Mouse (Mus musculus) hindbrain, embryonic 14.5 days (tissue): ENCODE results near the gene Esrrg. TPM values are rescaled to one million over a fixed set of nuclear protein-coding genes. Genes with fewer than 3 reads are reported as not detected.

Experiments used
- ATAC-seq: fragments of 200-750 bp; cut with Nextera tagmentation; 2 replicates; pipeline ENCODE4 v1.8.0; 2017; ENCODE audit warnings: moderate number of reproducible peaks, mild to moderate bottlenecking, moderate TSS enrichment, moderate library complexity; ENCODE audit not compliant: low FRiP score
- DNase-seq: peaks from one replicate; pipeline ENCODE4 v3.0.0-alpha.2; 2015; ENCODE audit warnings: low spot score
- H3K27ac ChIP-seq: fragments of 300-500 bp; sonication (generic); 2 replicates; pipeline ENCODE4 v1.5.1; 2014; ENCODE audit warnings: mild to moderate bottlenecking, moderate library complexity
- H3K27me3 ChIP-seq: fragments of 300-500 bp; sonication (generic); 2 replicates; pipeline ENCODE4 v1.6.1; 2014; ENCODE audit warnings: mild to moderate bottlenecking, low read length, mixed read lengths; ENCODE audit not compliant: control insufficient read depth, insufficient read depth
- H3K36me3 ChIP-seq: fragments of 300-500 bp; sonication (generic); replicated peaks from 2 replicates; pipeline ENCODE4 v1.6.1; 2014; ENCODE audit not compliant: control insufficient read depth, insufficient read depth
- H3K4me1 ChIP-seq: fragments of 300-500 bp; sonication (generic); replicated peaks from 2 replicates; pipeline ENCODE4 v1.6.1; 2014; ENCODE audit warnings: antibody characterized with exemption, low read length, mixed read lengths; ENCODE audit not compliant: control insufficient read depth, insufficient read depth
- H3K4me2 ChIP-seq: fragments of 300-500 bp; sonication (generic); replicated peaks from 2 replicates; pipeline ENCODE4 v1.6.1; 2014; ENCODE audit warnings: mild to moderate bottlenecking, moderate library complexity
- H3K4me3 ChIP-seq: fragments of 300-500 bp; sonication (generic); replicated peaks from 2 replicates; pipeline ENCODE4 v1.5.1; 2014; ENCODE audit warnings: mild to moderate bottlenecking, low read length
- H3K9ac ChIP-seq: fragments of 300-500 bp; sonication (generic); 2 replicates; pipeline ENCODE4 v1.6.1; 2014
- H3K9me3 ChIP-seq: fragments of 300-500 bp; sonication (generic); 2 replicates; pipeline ENCODE4 v1.6.1; 2016; ENCODE audit warnings: low read length; ENCODE audit not compliant: control insufficient read depth
- WGBS: fragments of 180-500 bp; shearing (Covaris S2); extraction: QIAGEN DNeasy Blood & Tissue Kit; methylation state at CpG from one replicate; pipeline ENCODE4 v1.1.7; 2014; 5-methylcytosine and 5-hydroxymethylcytosine counted together
- polyA plus RNA-seq: library from polyadenylated mRNA; unstranded; fragments of >200 nt; fragmentation: Nextera tagmentation; extraction: Ambion mirVana; gene quantifications from 2 replicates; pipeline ENCODE4 v1.2.1, GENCODE M21; 2014

Esrrg gene
- polyA plus RNA-seq, 1 experiment from 2014 or later, result 46.8 TPM

- no peaks in the 10 kb centered on the region for H3K4me1 ChIP-seq
- no peak overlapping the region for H3K4me2 ChIP-seq
- H3K4me3 ChIP-seq, result no peak overlapping the region
- no peaks in the 10 kb centered on the region for H3K36me3 ChIP-seq
- ATAC-seq (no peak), DNase-seq (no peak)
- H3K27me3 ChIP-seq, result no peaks in the 10 kb centered on the region
- H3K9me3 ChIP-seq, result no peaks in the 10 kb centered on the region
- WGBS, result 97% methylated on average over 3 of the region's 3 CpGs
- no peak overlapping the region for H3K9ac ChIP-seq
- H3K27ac ChIP-seq, result no peak overlapping the region
Observed at GRCm38 (mm10) chr1:187770234-187770633, 161.6 kb downstream of the Esrrg start.

DNA sequence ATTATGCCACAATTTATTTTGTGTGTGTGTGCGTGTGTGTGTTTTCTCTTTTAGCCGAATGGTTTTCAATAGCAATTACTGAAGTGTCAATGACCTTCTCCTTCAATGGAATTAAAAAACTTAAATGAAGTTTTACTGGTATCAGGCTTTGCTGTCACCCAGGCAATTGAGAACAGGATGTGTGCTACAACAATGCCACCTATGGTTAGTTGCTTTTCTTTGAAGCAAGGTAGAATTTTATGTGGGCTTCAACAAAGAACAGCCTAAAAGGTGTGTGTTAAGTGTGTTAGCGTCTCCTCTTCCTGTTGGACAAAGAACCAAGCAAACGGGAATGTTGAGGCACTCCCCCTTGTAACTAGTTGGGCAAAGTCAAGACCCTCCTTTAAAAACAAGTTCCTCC, 162.5 kb downstream of the Esrrg start:
- DNase-seq (no peak), ATAC-seq (no peak)
- WGBS, result 68% methylated on average over 4 of the region's 4 CpGs
- Histone ChIP-seq H3K9ac (no peak overlapping the region), H3K27me3 (no peaks in the 10 kb centered on the region), H3K4me2 (no peak overlapping the region), H3K4me1 (no peaks in the 10 kb centered on the region), H3K27ac (no peak overlapping the region), H3K9me3 (no peaks in the 10 kb centered on the region), H3K36me3 (no peaks in the 10 kb centered on the region), H3K4me3 (no peak overlapping the region)

DNA sequence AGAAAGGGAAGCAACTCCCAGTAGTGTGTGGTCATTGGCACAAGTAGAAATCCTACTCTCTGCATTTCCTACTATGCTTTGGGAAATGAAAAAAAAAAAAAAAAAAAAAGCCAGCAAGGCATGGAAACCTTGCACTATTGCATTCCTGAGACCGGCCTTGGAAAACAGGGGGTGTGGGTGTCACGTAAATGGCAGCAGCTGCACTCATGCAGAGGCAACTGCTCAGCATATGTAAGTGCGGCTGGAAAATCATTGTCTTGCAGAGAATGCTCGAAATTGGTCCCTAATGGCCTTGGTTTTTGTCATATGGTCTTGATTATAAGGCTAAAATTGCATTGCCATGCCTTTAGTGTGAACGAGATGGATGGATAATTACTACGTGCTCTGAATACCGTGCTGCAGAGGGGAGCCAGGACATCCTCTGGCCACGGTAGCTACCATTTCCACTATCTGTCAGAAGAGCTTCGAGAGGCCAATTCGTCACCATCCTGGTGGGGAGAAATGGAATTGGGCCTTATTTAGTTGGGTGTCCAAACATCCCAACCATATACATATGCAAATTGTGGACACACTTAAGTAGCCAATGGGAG, 171.1 kb downstream of the Esrrg start:
- Histone ChIP-seq H3K9me3 (no peaks in the 10 kb centered on the region), H3K36me3 (no peaks in the 10 kb centered on the region), H3K4me2 (no peak overlapping the region), H3K27ac (no peak overlapping the region), H3K4me1 (peaks cover 6% of the 10 kb centered on the region; the same call in 1 of the 2 replicates), H3K27me3 (no peaks in the 10 kb centered on the region), H3K4me3 (no peak overlapping the region), H3K9ac (no peak overlapping the region)
- 40% methylated on average over 10 of the region's 10 CpGs for WGBS
- ATAC-seq (no peak), DNase-seq (no peak)

DNA sequence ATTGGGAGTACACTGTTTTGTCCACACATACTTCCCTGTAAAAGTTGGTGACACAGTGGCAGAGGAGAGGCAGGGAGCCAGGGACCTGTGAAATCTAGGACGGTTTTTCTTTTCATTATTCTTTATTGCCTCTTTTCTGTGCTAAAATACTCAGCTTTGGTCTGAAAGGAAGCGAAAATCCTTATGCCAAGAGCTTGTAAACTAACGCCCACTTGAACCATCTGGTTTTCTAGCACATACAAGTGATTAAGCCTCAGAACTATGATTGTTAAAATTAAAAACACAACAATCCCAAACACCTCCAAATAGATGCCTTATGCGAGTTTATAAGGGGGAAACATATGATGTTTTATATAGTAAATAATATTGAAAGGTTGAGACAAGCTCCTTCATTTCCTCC, 176.6 kb downstream of the Esrrg start:
- H3K36me3 ChIP-seq, result no peaks in the 10 kb centered on the region
- DNase-seq (no peak), ATAC-seq (no peak)
- H3K27ac ChIP-seq, result no peak overlapping the region
- H3K27me3 ChIP-seq, result no peaks in the 10 kb centered on the region
- H3K9ac ChIP-seq, result no peak overlapping the region
- no peak overlapping the region for H3K4me3 ChIP-seq
- H3K4me1 ChIP-seq, result peaks cover 7% of the 10 kb centered on the region; the same call in 1 of the 2 replicates
- no peaks in the 10 kb centered on the region for H3K9me3 ChIP-seq
- WGBS, result 85% methylated on average over 4 of the region's 4 CpGs
- H3K4me2 ChIP-seq, result no peak overlapping the region

GRCm38 (mm10) chr1:187787055-187788016, 178.7 kb downstream of the Esrrg start:
- Histone ChIP-seq H3K4me3 (no peak overlapping the region), H3K27ac (peak overlapping the region; percentile 47), H3K27me3 (no peaks in the 10 kb centered on the region), H3K9ac (no peak overlapping the region), H3K36me3 (no peaks in the 10 kb centered on the region), H3K4me1 (peaks cover 7% of the 10 kb centered on the region; the same call in 1 of the 2 replicates), H3K4me2 (no peak overlapping the region), H3K9me3 (no peaks in the 10 kb centered on the region)
- 9% methylated on average over 7 of the region's 7 CpGs for WGBS
- DNase-seq (peak; percentile 51), ATAC-seq (no peak)

- H3K9ac ChIP-seq, result no peak overlapping the region
- WGBS, result 91% methylated on average over 5 of the region's 5 CpGs
- no peaks in the 10 kb centered on the region for H3K36me3 ChIP-seq
- H3K4me2 ChIP-seq, result no peak overlapping the region
- H3K4me3 ChIP-seq, result no peak overlapping the region
- no peaks in the 10 kb centered on the region for H3K9me3 ChIP-seq
- H3K4me1 ChIP-seq, result peaks cover 10% of the 10 kb centered on the region; the same call in 1 of the 2 replicates
- no peak overlapping the region for H3K27ac ChIP-seq
- H3K27me3 ChIP-seq, result no peaks in the 10 kb centered on the region
- ATAC-seq (no peak), DNase-seq (no peak)
Observed at GRCm38 (mm10) chr1:187794240-187794930, 185.8 kb downstream of the Esrrg start.

- no peak for DNase-seq
- no peak for ATAC-seq
- no peak overlapping the region for H3K4me3 ChIP-seq
- no peaks in the 10 kb centered on the region for H3K9me3 ChIP-seq
- 68% methylated on average over 3 of the region's 3 CpGs for WGBS
- H3K27ac ChIP-seq, result no peak overlapping the region
- H3K27me3 ChIP-seq, result no peaks in the 10 kb centered on the region
- no peak overlapping the region for H3K9ac ChIP-seq
- peaks cover 10% of the 10 kb centered on the region; the same call in 1 of the 2 replicates for H3K4me1 ChIP-seq
- no peaks in the 10 kb centered on the region for H3K36me3 ChIP-seq
- no peak overlapping the region for H3K4me2 ChIP-seq
Observed at GRCm38 (mm10) chr1:187795551-187795950, 187.0 kb downstream of the Esrrg start.

- Histone ChIP-seq H3K4me1 (peaks cover 10% of the 10 kb centered on the region; the same call in 1 of the 2 replicates), H3K27me3 (no peaks in the 10 kb centered on the region), H3K9ac (no peak overlapping the region), H3K27ac (no peak overlapping the region), H3K9me3 (no peaks in the 10 kb centered on the region), H3K4me2 (no peak overlapping the region), H3K36me3 (no peaks in the 10 kb centered on the region), H3K4me3 (no peak overlapping the region)
- WGBS, result 64% methylated on average over 7 of the region's 7 CpGs
- no peak for DNase-seq
- ATAC-seq, result no peak
Observed at GRCm38 (mm10) chr1:187799300-187799699, 190.7 kb downstream of the Esrrg start.

DNA sequence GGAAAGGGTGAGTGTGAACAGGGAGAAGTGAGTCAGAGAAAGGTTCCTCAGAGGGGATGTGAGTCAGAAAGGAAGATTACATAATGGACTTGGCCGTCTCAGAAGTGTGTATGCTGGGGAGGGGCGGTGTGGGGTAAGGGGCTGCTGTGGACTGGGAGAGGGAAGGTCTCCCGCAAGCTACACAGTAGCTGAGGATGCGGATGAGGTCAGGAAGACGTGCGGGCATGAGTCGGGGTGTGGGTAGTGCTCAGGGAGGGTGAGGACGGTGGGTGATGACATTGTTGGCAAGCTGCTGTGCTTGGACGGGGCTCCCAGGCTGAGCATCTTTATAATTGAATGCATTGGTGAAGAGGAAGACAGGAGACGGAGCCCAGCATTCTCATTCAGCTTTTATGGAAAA, 192.2 kb downstream of the Esrrg start:
- Histone ChIP-seq H3K36me3 (no peaks in the 10 kb centered on the region), H3K9me3 (no peaks in the 10 kb centered on the region), H3K4me2 (no peak overlapping the region), H3K27me3 (no peaks in the 10 kb centered on the region), H3K27ac (no peak overlapping the region), H3K4me1 (peaks cover 6% of the 10 kb centered on the region; the same call in 1 of the 2 replicates), H3K9ac (no peak overlapping the region), H3K4me3 (no peak overlapping the region)
- ATAC-seq, result no peak
- DNase-seq, result no peak
- 82% methylated on average over 10 of the region's 10 CpGs for WGBS
